Mouse (Mus musculus) limb, embryonic 14.5 days (tissue): ENCODE results near the gene Rfx4. TPM values are rescaled to one million over a fixed set of nuclear protein-coding genes. Genes with fewer than 3 reads are reported as not detected.

Experiments
- ATAC-seq: fragments of 200-750 bp; cut with Nextera tagmentation; 2 replicates; pipeline ENCODE4 v1.8.0; 2017; ENCODE audit warnings: low read depth, moderate number of reproducible peaks, moderate TSS enrichment; ENCODE audit not compliant: low FRiP score
- DNase-seq: peaks from one replicate; pipeline ENCODE4 v3.0.0-alpha.2; 2015; ENCODE audit warnings: low spot score
- H3K27ac ChIP-seq: fragments of 300-500 bp; sonication (generic); replicated peaks from 2 replicates; pipeline ENCODE4 v1.5.1; 2014; ENCODE audit warnings: low read depth, mild to moderate bottlenecking, low read length, moderate library complexity, mixed read lengths
- H3K27me3 ChIP-seq: fragments of 300-500 bp; sonication (generic); 2 replicates; pipeline ENCODE4 v1.6.1; 2014; ENCODE audit warnings: low read length, mixed read lengths; ENCODE audit not compliant: control insufficient read depth, insufficient read depth
- H3K36me3 ChIP-seq: fragments of 300-500 bp; sonication (generic); 2 replicates; pipeline ENCODE4 v1.6.1; 2014; ENCODE audit warnings: mild to moderate bottlenecking, low read length, moderate library complexity, mixed read lengths; ENCODE audit not compliant: control insufficient read depth, insufficient read depth
- H3K4me1 ChIP-seq: fragments of 300-500 bp; sonication (generic); 2 replicates; pipeline ENCODE4 v1.6.1; 2014; ENCODE audit warnings: antibody characterized with exemption, low read length, mixed read lengths; ENCODE audit not compliant: control insufficient read depth, insufficient read depth
- H3K4me2 ChIP-seq: fragments of 300-500 bp; sonication (generic); replicated peaks from 2 replicates; pipeline ENCODE4 v1.6.1; 2014; ENCODE audit warnings: low read depth, mild to moderate bottlenecking, low read length, moderate library complexity; ENCODE audit not compliant: severe bottlenecking
- H3K4me3 ChIP-seq: fragments of 300-500 bp; sonication (generic); replicated peaks from 2 replicates; pipeline ENCODE4 v1.5.1; 2014; ENCODE audit warnings: low read length
- H3K9ac ChIP-seq: fragments of 300-500 bp; sonication (generic); 2 replicates; pipeline ENCODE4 v1.6.1; 2014; ENCODE audit warnings: mild to moderate bottlenecking, low read depth, low read length, moderate library complexity; ENCODE audit not compliant: severe bottlenecking
- H3K9me3 ChIP-seq: fragments of 300-500 bp; sonication (generic); 2 replicates; pipeline ENCODE4 v1.6.1; 2016; ENCODE audit warnings: low read length; ENCODE audit not compliant: control insufficient read depth
- POLR2A ChIP-seq: fragments of 200-500 bp; IDR thresholded peaks from 2 replicates; pipeline ENCODE4 v1.8.0; 2012; ENCODE audit warnings: inconsistent platforms, mild to moderate bottlenecking, moderate library complexity, borderline replicate concordance; ENCODE audit not compliant: insufficient read depth, insufficient read length; ENCODE audit errors: extremely low read depth
- WGBS: fragments of 180-500 bp; shearing (Covaris S2); extraction: QIAGEN DNeasy Blood & Tissue Kit; methylation state at CpG from one replicate; pipeline ENCODE4 v1.1.7; 2014; 5-methylcytosine and 5-hydroxymethylcytosine counted together
- polyA plus RNA-seq, 2 experiments: library from polyadenylated mRNA; depleted of rRNA in 1 of 2; stranded (reverse) in 1 of 2; unstranded in 1 of 2; fragments of >200 nt; fragmentation: Nextera tagmentation in 1 of 2; extraction: Ambion mirVana in 1 of 2; gene quantifications; 2 replicates each; pipeline versions ENCODE4 v1.2.1 to v1.2.3; 2012 to 2014

Rfx4 gene
- polyA plus RNA-seq, 2 experiments: 0.12 to 0.41 TPM

DNA sequence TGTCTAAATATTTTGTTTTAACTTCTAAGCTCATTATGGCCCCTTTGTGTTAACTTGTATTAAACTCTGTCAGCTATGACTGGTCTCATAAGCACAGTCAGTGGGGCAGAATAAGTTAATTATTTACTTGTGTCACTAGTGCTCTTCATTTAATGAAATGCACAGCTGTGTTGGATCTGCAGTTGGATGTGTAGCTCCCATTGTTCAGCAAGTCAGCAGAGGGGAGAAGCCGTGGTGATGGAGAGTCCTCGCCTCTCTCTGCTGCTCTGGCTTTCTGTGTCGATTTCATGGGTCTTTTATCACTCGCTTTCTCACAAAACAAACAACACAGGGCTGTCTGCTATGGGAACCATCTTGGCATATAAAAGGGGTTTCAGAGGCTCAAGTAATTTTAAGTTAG lies 45.0 kb upstream of the Rfx4 start:
- WGBS: 62% methylated on average over 4 of the region's 4 CpGs

GRCm38 (mm10) chr10:84711479-84711878 lies 44.4 kb upstream of the Rfx4 start:
- Histone ChIP-seq H3K9ac (no peak overlapping the region), H3K4me2 (no peak overlapping the region), H3K4me1 (no peaks in the 10 kb centered on the region), H3K27ac (no peak overlapping the region), H3K9me3 (no peaks in the 10 kb centered on the region), H3K36me3 (peaks cover 10% of the 10 kb centered on the region), H3K4me3 (no peak overlapping the region), H3K27me3 (no peaks in the 10 kb centered on the region)
- ATAC-seq (no peak), DNase-seq (no peak)
- no peak for TF ChIP-seq POLR2A
- WGBS: 87% methylated on average over 8 of the region's 8 CpGs

More for the DNA sequence above, 45.0 kb upstream of the Rfx4 start:
- DNase-seq (no peak), ATAC-seq (no peak)
- Histone ChIP-seq H3K36me3 (peaks cover 10% of the 10 kb centered on the region), H3K9ac (no peak overlapping the region), H3K9me3 (no peaks in the 10 kb centered on the region), H3K4me3 (no peak overlapping the region), H3K27me3 (no peaks in the 10 kb centered on the region), H3K4me1 (no peaks in the 10 kb centered on the region), H3K27ac (no peak overlapping the region), H3K4me2 (no peak overlapping the region)
- no peak for TF ChIP-seq POLR2A

- 79% methylated on average over 5 of the region's 5 CpGs for WGBS
- Histone ChIP-seq H3K36me3 (peaks cover 10% of the 10 kb centered on the region), H3K27ac (no peak overlapping the region), H3K9me3 (no peaks in the 10 kb centered on the region), H3K27me3 (no peaks in the 10 kb centered on the region), H3K9ac (no peak overlapping the region), H3K4me3 (no peak overlapping the region), H3K4me1 (no peaks in the 10 kb centered on the region), H3K4me2 (no peak overlapping the region)
- ATAC-seq (no peak), DNase-seq (no peak)
- TF ChIP-seq POLR2A: no peak
Observed at GRCm38 (mm10) chr10:84711940-84712339, 43.9 kb upstream of the Rfx4 start.

GRCm38 (mm10) chr10:84712532-84712931 lies 43.3 kb upstream of the Rfx4 start:
- DNase-seq: no peak
- TF ChIP-seq POLR2A: no peak
- 75% methylated on average over 6 of the region's 6 CpGs for WGBS
- H3K27me3 ChIP-seq: no peaks in the 10 kb centered on the region
- H3K4me1 ChIP-seq: no peaks in the 10 kb centered on the region
- H3K4me2 ChIP-seq: no peak overlapping the region
- no peak overlapping the region for H3K4me3 ChIP-seq
- ATAC-seq: no peak
- H3K9me3 ChIP-seq: no peaks in the 10 kb centered on the region
- no peak overlapping the region for H3K9ac ChIP-seq
- H3K27ac ChIP-seq: no peak overlapping the region
- peaks cover 10% of the 10 kb centered on the region for H3K36me3 ChIP-seq

GRCm38 (mm10) chr10:84713043-84713442 lies 42.8 kb upstream of the Rfx4 start:
- Histone ChIP-seq H3K4me2 (no peak overlapping the region), H3K9ac (no peak overlapping the region), H3K27me3 (no peaks in the 10 kb centered on the region), H3K4me1 (no peaks in the 10 kb centered on the region), H3K4me3 (no peak overlapping the region), H3K27ac (no peak overlapping the region), H3K9me3 (no peaks in the 10 kb centered on the region), H3K36me3 (peaks cover 10% of the 10 kb centered on the region)
- DNase-seq (no peak), ATAC-seq (no peak)
- WGBS: 81% methylated on average over 10 of the region's 10 CpGs
- no peak for TF ChIP-seq POLR2A

GRCm38 (mm10) chr10:84715639-84716038 lies 40.2 kb upstream of the Rfx4 start:
- DNase-seq: no peak
- no peak overlapping the region for H3K27ac ChIP-seq
- 87% methylated on average over 7 of the region's 7 CpGs for WGBS
- H3K9ac ChIP-seq: no peak overlapping the region
- H3K9me3 ChIP-seq: no peaks in the 10 kb centered on the region
- H3K4me2 ChIP-seq: no peak overlapping the region
- H3K4me1 ChIP-seq: no peaks in the 10 kb centered on the region
- H3K4me3 ChIP-seq: no peak overlapping the region
- H3K36me3 ChIP-seq: peaks cover 18% of the 10 kb centered on the region
- TF ChIP-seq POLR2A: no peak
- no peaks in the 10 kb centered on the region for H3K27me3 ChIP-seq
- no peak for ATAC-seq
